Mouse (Mus musculus): ENCODE results near the gene Actr2. TPM values are rescaled to one million over a fixed set of nuclear protein-coding genes. Genes with fewer than 3 reads are reported as not detected.
"Not testable (repeated sequence)": the region's sequence is repeated elsewhere in the genome, so short reads cannot be mapped to it uniquely, and the experiment has no call there.

Gene Actr2
- polyA plus RNA-seq, 1 experiment = 30.2 TPM

- peaks cover 52% of the 10 kb centered on the region for H3K36me3 ChIP-seq (ENCODE audit: control insufficient read depth, insufficient read depth)
- not testable (repeated sequence) for H3ac ChIP-seq (ENCODE audit: control insufficient read depth, insufficient read length); H3K79me2 ChIP-seq (ENCODE audit: control insufficient read depth, insufficient read depth); H3K4me2 ChIP-seq (ENCODE audit: low read depth); H3K27me3 ChIP-seq (ENCODE audit: control insufficient read depth, insufficient read depth, insufficient read length); H3K4me3 ChIP-seq
- TF ChIP-seq MYOG (IDR thresholded peaks at IDR 0.05; ENCODE audit: control insufficient read depth in 1 of 3, insufficient read depth in 1 of 3, insufficient read length in 2 of 3, low read depth in 2 of 3) (peak in 2 of 3 experiments; percentile 19 to 45), MYOD1 (IDR thresholded peaks at IDR 0.05; ENCODE audit: control insufficient read depth in 1 of 3, insufficient read length in 2 of 3, low read depth in 2 of 3) (peak in 2 of 3 experiments; percentile 25 to 44)
Observed at GRCm38 (mm10) chr11:20062801-20063200, 49.9 kb downstream of the Actr2 start.

GRCm38 (mm10) chr11:20059736-20060135, 53.0 kb downstream of the Actr2 start:
- no peaks in the 10 kb centered on the region for H3K79me2 ChIP-seq (ENCODE audit: control insufficient read depth, insufficient read depth)
- H3K4me3 ChIP-seq = no peak overlapping the region
- peaks cover 51% of the 10 kb centered on the region for H3K36me3 ChIP-seq (ENCODE audit: control insufficient read depth, insufficient read depth)
- TF ChIP-seq POLR2A (IDR thresholded peaks at IDR 0.05; ENCODE audit: insufficient read length, low read depth) (no peak), SRF (IDR thresholded peaks at IDR 0.05; ENCODE audit: control insufficient read depth, insufficient read length, low read depth) (no peak), CEBPB (IDR thresholded peaks at IDR 0.05; ENCODE audit: insufficient read depth, poor library complexity, severe bottlenecking) (no peak), POLR2AphosphoS2 (IDR thresholded peaks at IDR 0.05; ENCODE audit: insufficient read length, low read depth) (no peak), MAX (IDR thresholded peaks at IDR 0.05; ENCODE audit: low read depth) (no peak), TCF3 (IDR thresholded peaks at IDR 0.05; ENCODE audit: insufficient read length, low read depth) (no peak), TCF12 (IDR thresholded peaks at IDR 0.05; ENCODE audit: insufficient read depth, poor library complexity, severe bottlenecking) (no peak), USF1 (IDR thresholded peaks at IDR 0.05; ENCODE audit: low read depth) (no peak)
- H3K27me3 ChIP-seq (ENCODE audit: control insufficient read depth, insufficient read depth, insufficient read length) = no peaks in the 10 kb centered on the region
- H3ac ChIP-seq (ENCODE audit: control insufficient read depth, insufficient read length) = no peak overlapping the region
- no peak overlapping the region for H3K4me2 ChIP-seq (ENCODE audit: low read depth)

- peaks cover 39% of the 10 kb centered on the region for H3K36me3 ChIP-seq (ENCODE audit: control insufficient read depth, insufficient read depth)
- H3K27me3 ChIP-seq (ENCODE audit: control insufficient read depth, insufficient read depth, insufficient read length) = no peaks in the 10 kb centered on the region
- no peak overlapping the region for H3ac ChIP-seq (ENCODE audit: control insufficient read depth, insufficient read length)
- H3K4me2 ChIP-seq (ENCODE audit: low read depth) = no peak overlapping the region
- H3K4me3 ChIP-seq = no peak overlapping the region
- TF ChIP-seq POLR2AphosphoS2 (IDR thresholded peaks at IDR 0.05; ENCODE audit: insufficient read length, low read depth) = peak; percentile 49
- TF ChIP-seq SRF (IDR thresholded peaks at IDR 0.05; ENCODE audit: control insufficient read depth, insufficient read length, low read depth) = no peak
- no peak for TF ChIP-seq CEBPB (IDR thresholded peaks at IDR 0.05; ENCODE audit: insufficient read depth, poor library complexity, severe bottlenecking)
- no peaks in the 10 kb centered on the region for H3K79me2 ChIP-seq (ENCODE audit: control insufficient read depth, insufficient read depth)
Observed at GRCm38 (mm10) chr11:20057429-20057828, 55.3 kb downstream of the Actr2 start.

- Histone ChIP-seq H3K4me2 (ENCODE audit: low read depth) (no peak overlapping the region), H3K36me3 (ENCODE audit: control insufficient read depth, insufficient read depth) (peaks cover 39% of the 10 kb centered on the region), H3K79me2 (ENCODE audit: control insufficient read depth, insufficient read depth) (no peaks in the 10 kb centered on the region), H3K27me3 (ENCODE audit: control insufficient read depth, insufficient read depth, insufficient read length) (no peaks in the 10 kb centered on the region), H3ac (ENCODE audit: control insufficient read depth, insufficient read length) (no peak overlapping the region), H3K4me3 (no peak overlapping the region)
- TF ChIP-seq CEBPB (IDR thresholded peaks at IDR 0.05; ENCODE audit: insufficient read depth, poor library complexity, severe bottlenecking) (no peak), REST (IDR thresholded peaks at IDR 0.05; ENCODE audit: insufficient read depth, insufficient read length) (no peak), USF1 (IDR thresholded peaks at IDR 0.05; ENCODE audit: low read depth) (no peak), E2F4 (IDR thresholded peaks at IDR 0.05; ENCODE audit: insufficient read depth) (no peak), SRF (IDR thresholded peaks at IDR 0.05; ENCODE audit: control insufficient read depth, insufficient read length, low read depth) (no peak), MAX (IDR thresholded peaks at IDR 0.05; ENCODE audit: low read depth) (no peak), POLR2AphosphoS2 (IDR thresholded peaks at IDR 0.05; ENCODE audit: insufficient read length, low read depth) (no peak), TCF3 (IDR thresholded peaks at IDR 0.05; ENCODE audit: insufficient read length, low read depth) (no peak), TCF12 (IDR thresholded peaks at IDR 0.05; ENCODE audit: insufficient read depth, poor library complexity, severe bottlenecking) (no peak)
Observed at GRCm38 (mm10) chr11:20056168-20056567, 56.5 kb downstream of the Actr2 start.

- no peak overlapping the region for H3ac ChIP-seq (ENCODE audit: control insufficient read depth, insufficient read length)
- H3K4me3 ChIP-seq = no peak overlapping the region
- H3K79me2 ChIP-seq (ENCODE audit: control insufficient read depth, insufficient read depth) = no peaks in the 10 kb centered on the region
- H3K27me3 ChIP-seq (ENCODE audit: control insufficient read depth, insufficient read depth, insufficient read length) = no peaks in the 10 kb centered on the region
- H3K36me3 ChIP-seq (ENCODE audit: control insufficient read depth, insufficient read depth) = peaks cover 32% of the 10 kb centered on the region
- TF ChIP-seq MYOD1 (IDR thresholded peaks at IDR 0.05; ENCODE audit: control insufficient read depth in 1 of 3, insufficient read length in 2 of 3, low read depth in 2 of 3) = no peak
- TF ChIP-seq CEBPB (IDR thresholded peaks at IDR 0.05; ENCODE audit: insufficient read depth, poor library complexity, severe bottlenecking) = no peak
- TF ChIP-seq MYOG (IDR thresholded peaks at IDR 0.05; ENCODE audit: control insufficient read depth in 1 of 3, insufficient read depth in 1 of 3, insufficient read length in 2 of 3, low read depth in 2 of 3) = no peak
- TF ChIP-seq TCF12 (IDR thresholded peaks at IDR 0.05; ENCODE audit: insufficient read depth, poor library complexity, severe bottlenecking) = no peak
- no peak for TF ChIP-seq E2F4 (IDR thresholded peaks at IDR 0.05; ENCODE audit: insufficient read depth)
- TF ChIP-seq POLR2A (IDR thresholded peaks at IDR 0.05; ENCODE audit: insufficient read length, low read depth) = no peak
- no peak for TF ChIP-seq MAX (IDR thresholded peaks at IDR 0.05; ENCODE audit: low read depth)
- TF ChIP-seq USF1 (IDR thresholded peaks at IDR 0.05; ENCODE audit: low read depth) = no peak
- TF ChIP-seq REST (IDR thresholded peaks at IDR 0.05; ENCODE audit: insufficient read depth, insufficient read length) = no peak
- TF ChIP-seq POLR2AphosphoS2 (IDR thresholded peaks at IDR 0.05; ENCODE audit: insufficient read length, low read depth) = no peak
- no peak overlapping the region for H3K4me2 ChIP-seq (ENCODE audit: low read depth)
Observed at GRCm38 (mm10) chr11:20054617-20055016, 58.1 kb downstream of the Actr2 start.

Measured in myocyte (in vitro differentiated cells).